Mouse (Mus musculus): ENCODE measurements around the gene Shoc2.

Shoc2 gene

GRCm38 (mm10) chr19:54015503-54015902 is 71.4 kb downstream of the Shoc2 start:
- DNase-seq (ENCODE audit: low read depth, low spot score): no peak

DNA sequence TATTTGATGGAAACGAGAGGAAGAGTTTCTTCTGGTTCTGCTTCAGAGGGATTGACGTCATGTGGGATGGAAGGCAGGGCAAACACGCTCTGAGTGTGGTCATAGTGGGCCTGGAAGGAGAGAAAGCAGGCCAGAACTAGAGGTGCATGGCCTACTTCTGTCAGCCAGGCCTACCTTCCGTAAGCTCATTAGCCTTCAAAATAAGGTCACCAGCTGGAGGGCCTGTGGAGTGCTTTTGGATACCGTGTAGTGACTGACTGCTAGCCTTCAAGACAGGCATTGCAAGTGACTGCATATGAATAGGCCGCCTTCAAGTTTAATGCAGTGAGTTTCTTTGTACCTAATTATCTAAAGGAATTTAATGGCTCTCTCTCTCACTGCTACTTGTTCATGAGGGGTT is 91.0 kb downstream of the Shoc2 start:
- no peak for DNase-seq (ENCODE audit: low read depth, low spot score)

DNA sequence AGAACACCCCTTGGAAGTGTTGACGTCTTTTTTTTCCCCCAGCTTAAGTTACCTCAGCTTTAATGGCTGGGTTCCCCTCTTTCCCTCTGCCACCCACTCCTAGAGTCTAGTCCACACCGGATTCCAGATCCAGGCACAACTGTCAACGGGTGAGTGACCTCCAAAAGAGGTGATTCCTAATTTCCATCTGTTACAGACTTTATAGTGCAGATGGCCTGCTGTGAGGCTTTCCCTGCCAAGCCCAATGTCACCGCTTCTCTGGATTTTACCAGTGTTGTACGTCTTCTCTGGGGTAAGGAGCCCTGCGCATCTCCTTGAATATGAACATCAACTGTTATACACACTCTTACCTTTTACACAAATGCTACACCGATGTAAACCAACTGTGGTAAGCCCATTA is 95.3 kb downstream of the Shoc2 start:
- DNase-seq (ENCODE audit: low read depth, low spot score): peak; percentile 61

GRCm38 (mm10) chr19:54040356-54041028 is 96.4 kb downstream of the Shoc2 start:
- no peak for DNase-seq (ENCODE audit: low read depth, low spot score)

DNA sequence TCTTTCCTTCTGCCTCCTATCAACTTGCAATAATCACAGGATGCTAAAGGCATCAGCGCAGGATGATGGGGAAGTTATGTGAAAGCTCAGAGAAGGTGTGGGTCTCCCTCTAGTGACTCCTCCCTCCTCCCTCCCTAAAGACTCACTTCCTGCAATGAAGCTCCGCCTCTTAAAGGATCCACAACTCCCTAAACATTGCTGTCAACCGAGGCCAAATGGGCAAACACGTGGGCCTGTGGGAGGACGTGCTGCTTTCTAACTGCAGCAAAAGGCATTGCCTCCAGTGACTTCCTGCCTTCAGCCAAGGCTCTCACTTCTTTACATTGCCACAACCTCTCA is 96.9 kb downstream of the Shoc2 start:
- peak; percentile 40 for DNase-seq (ENCODE audit: low read depth, low spot score)

DNA sequence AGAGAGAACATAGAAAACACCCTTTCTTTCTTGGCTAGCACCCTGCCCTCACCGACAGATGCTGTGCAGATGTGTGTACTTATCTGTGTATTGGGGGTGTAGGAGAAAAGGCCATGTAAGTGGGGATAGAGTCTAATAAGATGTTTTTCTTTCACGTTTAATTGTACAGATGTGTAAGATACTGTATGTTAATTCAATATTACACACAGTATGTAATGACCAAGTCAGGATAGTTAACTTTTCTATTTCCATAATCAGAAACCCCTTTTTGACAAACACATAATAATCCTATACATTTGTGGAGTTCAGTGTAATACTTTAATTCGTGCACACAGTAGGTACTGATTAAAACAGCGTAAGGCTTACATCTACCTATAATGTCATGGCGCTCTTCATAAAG is 99.7 kb downstream of the Shoc2 start, which contains the start of gene Adra2a:
Gene Adra2a (plus strand): TSS at position 301 of the 400 bp plus-strand sequence.
- DNase-seq (ENCODE audit: low read depth, low spot score): no peak

DNA sequence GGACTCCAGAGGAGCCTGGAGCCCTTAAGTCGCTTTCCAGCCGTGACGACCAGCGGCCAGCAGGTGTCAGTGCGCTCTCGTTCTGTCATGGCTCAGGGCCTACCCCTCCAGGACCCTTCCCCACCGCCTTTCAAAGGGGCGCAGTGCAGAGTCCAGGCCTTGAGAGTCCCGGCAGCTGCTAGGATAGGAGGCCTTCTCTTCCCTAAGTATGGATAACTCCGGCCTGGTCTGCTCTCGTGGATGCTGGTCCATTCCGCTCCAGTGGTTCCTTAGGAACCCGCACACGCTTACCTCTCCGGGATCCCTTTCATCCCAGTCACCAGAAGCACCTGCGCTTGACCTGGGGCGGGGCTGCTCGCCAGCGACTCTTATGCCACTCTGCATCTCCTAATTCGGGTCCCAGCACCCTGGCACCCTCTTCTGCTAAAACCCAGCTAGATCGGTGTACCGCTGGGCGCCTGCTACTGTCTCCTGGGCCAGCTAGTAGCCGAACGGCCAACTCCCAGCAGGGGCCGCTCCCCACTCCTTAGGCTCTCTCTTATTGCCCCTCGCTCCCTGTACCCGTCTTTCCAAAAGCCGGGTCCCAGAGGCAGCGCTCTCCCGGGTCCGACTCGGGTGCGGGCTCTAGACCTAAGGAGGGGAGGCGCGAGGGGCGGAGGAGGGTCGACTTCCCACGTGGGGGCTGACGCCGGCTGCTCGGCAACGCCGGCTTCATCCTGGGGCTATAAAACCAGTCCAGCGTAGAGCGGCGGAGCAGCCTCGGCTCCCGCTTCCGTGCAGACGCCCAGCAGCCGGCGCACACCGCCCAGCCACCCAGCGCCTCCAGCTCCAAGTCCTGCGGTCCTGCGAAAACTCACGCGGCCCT is 100.6 kb downstream of the Shoc2 start:
- DNase-seq (ENCODE audit: low read depth, low spot score): peak; percentile 85

- DNase-seq (ENCODE audit: low read depth, low spot score): peak; percentile 49
These were observed 101.3 kb downstream of the Shoc2 start for GRCm38 (mm10) chr19:54045412-54045811.

DNA sequence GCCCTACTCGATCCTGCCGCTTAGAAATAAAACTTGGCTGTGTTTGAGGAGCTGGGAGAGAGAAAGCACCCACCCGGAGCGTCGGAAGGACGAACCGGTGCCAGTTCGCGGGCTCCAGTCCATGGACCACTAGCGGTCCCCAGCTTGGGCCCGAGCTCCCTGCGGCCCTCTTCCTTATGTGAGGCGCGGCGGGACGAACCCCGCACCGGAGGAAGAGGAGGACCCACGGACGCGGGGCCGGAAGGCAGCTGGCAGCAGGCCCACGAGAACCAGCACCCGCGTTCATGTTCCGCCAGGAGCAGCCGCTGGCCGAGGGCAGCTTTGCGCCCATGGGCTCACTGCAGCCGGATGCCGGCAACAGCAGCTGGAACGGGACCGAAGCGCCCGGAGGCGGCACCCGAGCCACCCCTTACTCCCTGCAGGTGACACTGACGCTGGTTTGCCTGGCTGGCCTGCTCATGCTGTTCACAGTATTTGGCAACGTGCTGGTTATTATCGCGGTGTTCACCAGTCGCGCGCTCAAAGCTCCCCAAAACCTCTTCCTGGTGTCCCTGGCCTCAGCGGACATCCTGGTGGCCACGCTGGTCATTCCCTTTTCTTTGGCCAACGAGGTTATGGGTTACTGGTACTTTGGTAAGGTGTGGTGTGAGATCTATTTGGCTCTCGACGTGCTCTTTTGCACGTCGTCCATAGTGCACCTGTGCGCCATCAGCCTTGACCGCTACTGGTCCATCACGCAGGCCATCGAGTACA is 102.0 kb downstream of the Shoc2 start:
- peak; percentile 51 for DNase-seq (ENCODE audit: low read depth, low spot score)

- peak; percentile 46 for DNase-seq (ENCODE audit: low read depth, low spot score)
These were observed 102.6 kb downstream of the Shoc2 start for GRCm38 (mm10) chr19:54046684-54047070.

- DNase-seq (ENCODE audit: low read depth, low spot score): peak; percentile 49
These were observed 103.4 kb downstream of the Shoc2 start for GRCm38 (mm10) chr19:54047386-54048050.

DNA sequence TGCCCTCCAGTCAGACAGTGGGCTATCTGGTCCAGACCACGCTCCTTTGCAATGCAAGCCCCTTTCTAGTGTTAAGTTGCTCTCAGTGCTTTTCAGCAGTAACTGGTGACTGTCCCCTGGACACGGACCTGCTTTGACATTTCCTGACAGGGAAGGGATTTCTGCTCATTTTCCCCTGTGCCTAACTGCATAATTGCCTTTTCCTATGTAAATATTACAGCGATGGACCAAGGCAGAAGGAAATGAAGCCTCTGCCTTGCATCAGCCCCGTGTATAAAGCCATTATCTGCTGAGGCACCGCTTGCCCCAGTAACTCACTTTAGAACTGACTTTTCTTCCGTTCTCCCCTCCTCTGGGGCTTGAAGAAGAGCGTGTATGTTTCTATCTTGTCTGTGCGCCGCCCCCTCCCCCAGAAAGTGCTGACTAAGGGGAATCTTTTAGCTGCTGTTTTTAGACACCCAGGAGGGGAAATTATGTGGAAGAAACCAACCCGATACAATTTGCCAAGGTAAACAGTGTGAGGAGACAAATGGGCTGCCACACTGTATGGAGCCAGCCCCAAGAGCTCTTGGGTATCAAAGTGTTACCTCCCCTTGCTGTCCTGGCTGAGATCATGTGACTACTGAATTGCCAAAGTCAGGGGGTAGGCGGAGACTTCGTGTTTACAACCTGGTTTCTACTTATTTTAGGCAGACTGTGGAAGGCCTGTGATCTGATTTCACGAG is 104.2 kb downstream of the Shoc2 start:
- peak; percentile 31 for DNase-seq (ENCODE audit: low read depth, low spot score)

DNA sequence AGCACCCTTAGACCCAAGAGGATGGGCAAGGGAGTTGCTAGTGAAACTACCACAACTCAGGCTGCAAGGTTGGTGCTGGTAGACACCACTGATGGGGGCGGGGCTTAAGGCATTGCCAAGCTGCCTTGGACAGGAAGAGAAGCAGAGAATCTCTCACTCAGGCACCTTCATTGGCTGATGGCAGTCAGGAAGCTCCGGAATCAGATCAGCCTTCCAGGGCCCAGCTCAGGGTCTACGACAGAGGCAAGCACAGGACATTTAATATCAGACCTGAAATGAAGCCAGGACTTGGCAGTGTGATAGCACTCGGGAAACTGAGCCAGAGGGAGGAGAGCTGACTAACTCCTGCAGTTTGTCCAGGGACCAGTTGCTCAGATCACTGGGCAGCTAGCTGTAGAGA is 107.5 kb downstream of the Shoc2 start:
- DNase-seq (ENCODE audit: low read depth, low spot score): no peak

DNA sequence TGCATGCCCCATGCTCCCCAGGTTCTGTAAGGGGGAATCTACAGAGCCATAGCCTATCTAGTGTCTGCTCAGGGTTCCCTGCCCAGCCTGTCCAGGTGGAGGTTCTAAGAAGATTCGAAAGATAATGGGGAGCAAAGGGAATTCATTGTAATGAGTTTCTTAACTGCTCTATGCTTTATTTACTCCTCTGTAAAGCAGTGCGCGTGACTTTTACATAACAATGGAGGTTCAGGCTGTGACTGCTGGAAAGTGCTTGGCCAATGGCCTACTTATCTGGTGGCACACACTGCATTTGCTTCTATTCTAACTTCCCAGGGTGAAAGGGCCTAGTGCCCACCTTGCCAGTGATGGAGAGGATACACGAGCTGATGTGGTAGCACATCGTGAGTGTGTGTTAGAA is 111.7 kb downstream of the Shoc2 start:
- peak; percentile 39 for DNase-seq (ENCODE audit: low read depth, low spot score)

DNA sequence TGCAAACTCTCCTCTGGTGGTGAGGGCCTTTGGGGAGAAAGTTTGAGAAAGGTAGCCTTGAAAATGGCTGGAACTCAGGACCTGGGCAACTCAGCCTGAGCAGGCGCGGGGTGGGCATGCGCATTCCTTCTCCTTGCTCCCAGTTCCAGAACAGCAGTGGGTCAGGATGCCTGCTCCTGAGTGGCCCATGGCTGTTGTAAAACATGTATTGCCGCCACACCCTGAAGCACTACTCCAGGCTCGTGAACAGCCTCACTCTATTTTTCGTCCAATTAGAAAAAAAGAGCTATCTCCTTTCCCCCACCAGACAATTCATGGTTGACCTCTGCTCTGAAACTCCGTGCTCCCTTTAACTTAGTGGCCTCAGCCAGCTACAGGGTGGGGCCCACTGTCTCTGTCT is 124.3 kb downstream of the Shoc2 start:
- DNase-seq (ENCODE audit: low read depth, low spot score): peak; percentile 22

DNA sequence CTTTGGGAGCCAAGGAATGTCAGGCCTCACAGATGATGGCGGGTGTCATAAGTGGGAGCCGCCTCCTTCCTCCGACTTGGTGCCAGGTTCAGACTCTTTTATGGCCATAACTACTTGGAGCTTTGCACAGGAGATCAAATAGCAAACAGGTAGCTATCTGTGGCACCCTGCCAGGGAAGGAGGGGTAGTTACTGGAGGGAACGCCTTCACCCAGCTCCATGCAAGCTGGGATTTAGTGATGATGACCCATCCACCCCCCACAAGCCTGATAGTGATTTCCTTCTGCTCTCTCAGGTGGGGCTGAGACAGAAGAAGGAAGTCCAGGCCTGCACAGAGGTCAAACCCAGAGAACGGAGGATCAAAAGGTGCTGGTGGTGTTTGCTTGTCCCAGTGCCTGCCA is 126.4 kb downstream of the Shoc2 start:
- DNase-seq (ENCODE audit: low read depth, low spot score): no peak

GRCm38 (mm10) chr19:54072233-54072800 is 128.2 kb downstream of the Shoc2 start:
- DNase-seq (ENCODE audit: low read depth, low spot score): no peak

DNA sequence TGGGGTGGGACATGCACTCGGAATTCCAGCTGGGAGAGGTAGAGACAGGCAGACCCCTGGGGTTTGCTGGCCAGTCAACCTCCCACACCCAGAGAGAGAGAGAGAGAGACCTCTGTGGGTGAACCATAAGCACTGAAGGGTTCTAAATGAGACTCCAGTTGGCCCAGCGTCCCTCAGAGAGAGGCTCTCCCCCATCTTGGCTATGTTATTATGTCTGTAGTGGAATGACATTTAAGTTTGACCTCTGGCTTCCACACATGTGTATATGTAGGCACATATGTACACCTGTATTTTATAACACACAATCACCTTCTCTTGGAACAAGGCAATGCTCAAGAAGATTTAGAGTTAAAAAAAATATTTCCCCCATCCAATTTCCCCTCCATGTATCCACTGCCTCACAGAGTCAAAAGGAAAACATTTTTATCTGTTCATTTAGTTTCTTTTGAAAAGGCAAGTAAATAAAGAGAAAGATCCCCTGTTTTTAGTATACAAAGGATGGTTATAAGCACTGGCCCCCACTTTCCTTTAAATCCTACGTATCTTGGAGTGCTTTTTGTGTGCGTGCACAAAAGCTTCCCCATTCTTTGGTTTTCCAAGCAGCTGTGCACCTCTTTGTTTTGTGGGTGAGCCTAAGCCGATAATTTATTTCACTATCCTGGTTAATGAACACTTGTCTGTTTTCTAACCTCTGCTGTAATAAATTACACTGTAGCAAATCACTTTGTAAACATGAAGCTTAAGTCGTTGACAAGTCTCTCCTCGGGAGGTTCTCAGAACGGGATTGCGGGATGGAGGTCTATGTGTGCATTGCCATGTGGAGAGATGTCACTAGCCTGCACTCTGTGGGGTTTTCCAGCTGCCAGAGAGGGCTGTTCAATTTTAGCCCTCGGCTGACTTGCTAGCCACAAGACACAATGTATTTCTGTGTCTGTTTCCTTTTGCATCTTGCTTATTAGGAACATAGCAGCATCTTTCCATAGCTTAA is 132.6 kb downstream of the Shoc2 start:
- no peak for DNase-seq (ENCODE audit: low read depth, low spot score)

DNA sequence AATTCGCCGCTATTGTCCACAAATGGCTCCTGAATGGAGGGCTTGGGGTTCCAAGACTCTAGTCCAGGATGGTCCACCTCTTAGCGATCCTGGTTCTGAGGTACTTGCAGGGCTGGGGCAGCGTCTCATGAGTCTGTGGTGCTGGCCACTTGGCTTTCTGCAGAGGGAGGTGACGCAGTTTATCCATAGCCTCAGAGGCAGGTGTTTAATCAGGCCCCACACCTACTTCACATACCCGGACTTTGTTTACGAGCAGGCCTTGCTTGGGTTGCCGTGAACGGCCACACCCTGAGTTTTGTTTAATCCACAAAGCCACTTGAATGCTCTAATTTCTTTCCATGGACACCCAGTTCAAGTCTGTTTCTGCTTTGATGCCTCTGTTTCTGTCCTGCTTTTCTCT is 137.2 kb downstream of the Shoc2 start:
- peak; percentile 42 for DNase-seq (ENCODE audit: low read depth, low spot score)
